Mouse (Mus musculus) liver, embryonic 14.5 days (tissue): ENCODE results near the gene Cabp7.

Source experiments
- CTCF ChIP-seq: IDR thresholded peaks from 2 replicates; pipeline ENCODE4 v1.5.1; 2016; ENCODE audit warnings: antibody characterized with exemption, low read depth, control low read depth
- EP300 ChIP-seq: IDR thresholded peaks from 2 replicates; pipeline ENCODE4 v1.6.1; 2016; ENCODE audit warnings: antibody characterized with exemption, low read depth

GRCm38 (mm10) chr11:4692162-4692561 is 54.4 kb downstream of the Cabp7 start:
- TF ChIP-seq EP300 (no peak), CTCF (no peak)
